Mouse (Mus musculus): ENCODE measurements around the gene Thrap3. TPM values are rescaled to one million over a fixed set of nuclear protein-coding genes. Genes with fewer than 3 reads are reported as not detected.
"Not testable (repeated sequence)": the region's sequence is repeated elsewhere in the genome, so short reads cannot be mapped to it uniquely, and the experiment has no call there.

The Thrap3 gene
- total RNA-seq, 4 experiments from 2014 or later, result 95.8 to 107 (median 105) TPM

GRCm38 (mm10) chr4:126168851-126169250, 33.7 kb downstream of the Thrap3 start:
- DNase-seq (ENCODE audit: low spot score in 2 of 2), result no peak

DNA sequence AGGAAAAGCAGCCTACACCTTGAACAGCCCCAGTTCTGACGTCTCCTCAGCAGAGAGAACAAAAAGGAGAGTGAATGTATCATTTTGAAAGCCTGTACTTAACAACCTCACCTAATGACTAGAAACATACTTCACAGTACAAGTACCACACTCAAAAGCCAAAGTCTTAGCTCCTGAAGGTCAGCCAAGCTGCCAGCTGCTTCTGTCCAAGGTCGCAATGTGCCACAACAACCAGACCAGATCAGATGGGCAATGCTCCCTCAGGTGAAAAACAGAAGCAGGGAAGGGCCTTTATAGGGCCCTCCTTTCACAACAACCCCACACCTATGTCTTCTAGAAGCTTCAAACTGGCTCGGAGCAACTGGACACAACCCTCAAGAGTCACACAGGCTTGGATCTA, 36.5 kb downstream of the Thrap3 start:
- no peak for DNase-seq (ENCODE audit: low spot score in 2 of 2)

DNA sequence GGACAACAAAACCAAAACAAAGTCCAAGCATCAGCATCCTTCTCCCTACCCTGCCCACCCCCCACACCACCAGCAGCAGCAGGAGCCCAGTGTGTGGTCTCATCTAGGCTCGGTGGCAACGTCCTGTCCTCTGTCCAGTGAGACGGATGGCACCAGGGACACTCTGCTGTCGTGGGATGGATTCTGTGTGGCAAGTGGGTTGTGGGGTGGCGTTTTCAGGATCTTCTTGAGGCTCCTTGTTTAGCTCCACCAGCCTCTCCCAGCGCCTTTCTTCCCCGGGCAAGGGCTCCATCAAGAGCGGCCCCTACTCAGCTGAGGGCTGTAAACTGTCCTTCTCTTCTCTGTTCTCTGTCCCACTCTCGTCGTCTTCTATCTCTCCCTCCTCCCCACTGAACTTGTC, 37.5 kb downstream of the Thrap3 start:
- not testable (repeated sequence) for DNase-seq (ENCODE audit: low spot score in 2 of 2)

GRCm38 (mm10) chr4:126163685-126164084, 38.9 kb downstream of the Thrap3 start:
- no peak for DNase-seq (ENCODE audit: low spot score in 2 of 2)

- no peak for DNase-seq (ENCODE audit: low spot score in 2 of 2)
Measured at GRCm38 (mm10) chr4:126163067-126163659, 39.4 kb downstream of the Thrap3 start, which contains the start of gene Sh3d21. Sh3d21 (minus strand) TSS chr4:126163491.

DNA sequence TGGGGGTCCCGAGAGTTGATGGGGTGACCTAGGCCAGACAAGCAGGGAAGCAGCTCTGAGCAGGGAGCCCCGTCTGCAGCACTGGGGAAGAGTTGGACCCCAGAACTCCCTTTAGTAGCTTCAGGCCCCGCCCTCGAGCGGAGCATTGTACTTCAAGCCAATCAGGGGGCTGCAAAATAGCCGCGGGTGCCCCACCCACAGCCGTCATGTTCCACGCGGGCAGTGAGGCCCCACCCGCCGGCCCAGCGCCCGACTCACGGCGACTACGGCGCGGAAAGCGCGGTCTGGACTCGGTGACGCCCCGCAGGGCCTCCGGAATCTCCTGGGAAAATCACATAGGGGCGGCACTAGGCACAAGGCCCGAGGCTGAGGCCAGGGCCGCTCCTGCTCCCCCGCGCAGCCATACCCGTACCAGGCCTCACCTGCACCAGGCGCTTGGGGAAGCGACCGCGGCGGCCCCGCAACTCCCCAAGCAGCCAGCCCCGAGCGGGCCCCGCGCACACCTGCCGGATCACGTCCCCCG, 40.0 kb downstream of the Thrap3 start:
- DNase-seq (ENCODE audit: low spot score in 2 of 2), result peak; percentile 87

- no peak for DNase-seq (ENCODE audit: low spot score in 2 of 2)
Measured at GRCm38 (mm10) chr4:126161986-126162385, 40.6 kb downstream of the Thrap3 start.

DNA sequence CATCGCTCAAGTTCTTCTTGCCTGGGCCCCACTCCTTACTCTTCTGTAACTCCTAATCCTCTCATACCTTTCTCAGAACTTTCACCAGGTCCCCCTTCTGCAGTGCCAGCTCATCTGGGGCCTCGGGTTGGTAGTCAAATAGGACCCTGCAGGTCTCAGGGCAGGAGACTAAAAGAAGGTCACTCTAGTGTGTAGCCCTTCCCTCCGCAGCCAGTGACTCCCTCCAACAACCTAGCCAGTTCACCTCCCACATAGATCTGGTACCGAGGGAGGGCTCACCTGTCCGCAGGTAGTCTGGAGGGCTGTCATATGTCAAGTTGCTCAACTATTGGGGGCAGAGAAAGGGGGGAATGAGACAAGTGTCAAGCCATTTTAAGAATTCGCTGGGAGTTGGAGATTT, 41.1 kb downstream of the Thrap3 start:
- no peak for DNase-seq (ENCODE audit: low spot score in 2 of 2)

DNA sequence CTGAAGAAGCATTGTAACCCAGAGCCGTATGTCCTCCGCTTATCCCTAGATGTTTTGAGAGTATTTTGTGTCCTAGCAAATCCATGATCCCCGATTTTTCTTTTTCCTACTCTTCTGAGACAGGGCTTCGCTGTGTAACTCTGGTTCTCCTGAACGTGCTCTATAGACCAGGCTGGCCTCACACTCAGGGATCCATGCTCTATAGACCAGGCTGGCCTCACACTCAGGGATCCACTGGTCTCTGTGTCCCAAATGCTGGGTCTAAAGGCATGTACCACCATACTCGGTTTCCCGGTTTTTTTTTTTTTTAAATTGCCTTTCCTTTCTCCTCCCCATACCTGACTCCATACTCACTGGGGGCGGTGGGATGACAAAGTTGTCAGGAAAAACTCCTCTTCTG, 41.6 kb downstream of the Thrap3 start:
- DNase-seq (ENCODE audit: low spot score in 2 of 2), result no peak

GRCm38 (mm10) chr4:126159455-126159854, 43.1 kb downstream of the Thrap3 start:
- DNase-seq (ENCODE audit: low spot score in 2 of 2), result no peak

DNA sequence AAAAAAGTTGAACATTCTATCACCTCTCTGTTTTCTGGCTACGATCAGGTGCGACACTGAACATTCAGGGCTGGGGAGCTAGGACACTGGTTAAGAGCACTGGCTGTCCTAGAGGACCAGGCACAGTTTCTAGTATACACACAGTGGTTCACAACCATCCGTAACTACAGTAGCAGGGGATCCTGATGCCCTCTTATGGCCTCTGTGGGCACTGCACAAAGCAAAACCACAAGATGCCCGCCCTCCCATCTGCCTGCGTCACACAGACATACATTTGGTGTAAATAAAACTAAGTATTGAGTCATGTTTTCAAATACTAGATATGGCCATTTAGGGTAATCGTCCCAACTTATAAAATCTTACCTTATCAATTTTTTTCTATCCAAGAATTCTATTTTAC, 45.0 kb downstream of the Thrap3 start:
- DNase-seq (ENCODE audit: low spot score in 2 of 2), result no peak

- DNase-seq (ENCODE audit: low spot score in 2 of 2), result no peak
Measured at GRCm38 (mm10) chr4:126156617-126157016, 45.9 kb downstream of the Thrap3 start.

- no peak for DNase-seq (ENCODE audit: low spot score in 2 of 2)
Measured at GRCm38 (mm10) chr4:126155869-126156268, 46.7 kb downstream of the Thrap3 start.

- DNase-seq (ENCODE audit: low spot score in 2 of 2), result no peak
Measured at GRCm38 (mm10) chr4:126155183-126155582, 47.4 kb downstream of the Thrap3 start.

DNA sequence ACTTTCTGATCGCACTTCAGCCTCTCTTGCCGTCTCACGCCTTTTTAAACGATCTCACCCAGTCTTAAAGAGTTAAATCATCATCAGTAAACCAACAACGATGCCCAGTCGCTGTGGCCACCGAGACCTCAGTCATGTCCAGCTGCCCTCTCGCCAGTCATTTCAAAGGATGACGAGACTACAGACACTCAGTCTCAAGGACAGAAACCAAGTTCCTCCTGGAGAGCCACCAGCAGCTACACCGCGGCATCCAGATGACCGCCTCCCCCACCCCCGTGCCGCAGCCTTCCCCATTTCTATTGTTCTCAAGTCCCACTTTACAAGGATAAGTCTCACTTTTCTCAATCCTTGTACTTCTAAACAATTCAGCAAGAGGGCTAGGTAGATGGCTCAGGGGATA, 49.7 kb downstream of the Thrap3 start:
- DNase-seq (ENCODE audit: low spot score in 2 of 2), result no peak

- no peak for DNase-seq (ENCODE audit: low spot score in 2 of 2)
Measured at GRCm38 (mm10) chr4:126151701-126152440, 50.7 kb downstream of the Thrap3 start.

DNA sequence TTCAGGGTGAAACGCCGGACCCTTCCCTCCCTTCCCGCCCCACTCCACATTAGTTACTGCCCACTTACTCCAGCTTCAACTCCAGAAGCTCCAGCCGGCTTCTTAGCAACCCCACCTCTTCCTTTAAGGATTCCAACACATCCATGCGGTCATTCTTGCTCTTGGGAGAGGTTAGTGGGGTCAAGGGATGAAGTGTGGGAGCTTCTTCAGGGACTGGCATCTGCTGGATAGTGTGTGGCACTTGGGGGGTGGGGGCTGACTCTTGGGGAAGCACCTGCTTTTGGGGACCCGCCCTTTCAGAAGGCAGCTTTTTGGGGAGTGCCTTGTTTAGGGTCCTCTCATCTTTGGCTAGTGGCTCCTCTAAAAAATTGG, 51.6 kb downstream of the Thrap3 start:
- DNase-seq (ENCODE audit: low spot score in 2 of 2), result no peak

- peak; percentile 71 to 76 for DNase-seq (ENCODE audit: low spot score in 2 of 2)
Measured at GRCm38 (mm10) chr4:126150297-126150948, 52.1 kb downstream of the Thrap3 start.

DNA sequence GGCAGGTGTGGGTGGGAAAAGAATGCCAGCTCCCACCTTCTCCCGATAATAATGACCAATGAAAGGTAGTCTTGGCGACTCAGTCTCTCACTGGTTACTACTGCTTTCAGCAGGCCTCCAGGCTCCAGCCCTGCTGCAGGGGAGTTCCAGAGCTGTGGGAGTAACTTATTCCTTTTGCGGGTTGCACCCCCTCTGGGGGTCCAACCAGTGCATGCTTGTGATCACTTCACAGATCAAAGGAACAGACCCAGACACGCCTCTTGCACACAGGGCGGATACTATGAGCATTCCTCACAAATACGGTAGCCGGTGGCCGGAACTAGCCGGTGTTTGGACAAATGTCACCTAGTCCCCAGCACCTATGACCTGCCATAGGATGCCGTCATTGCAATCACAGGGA, 52.8 kb downstream of the Thrap3 start:
- DNase-seq (ENCODE audit: low spot score in 2 of 2), result no peak

DNA sequence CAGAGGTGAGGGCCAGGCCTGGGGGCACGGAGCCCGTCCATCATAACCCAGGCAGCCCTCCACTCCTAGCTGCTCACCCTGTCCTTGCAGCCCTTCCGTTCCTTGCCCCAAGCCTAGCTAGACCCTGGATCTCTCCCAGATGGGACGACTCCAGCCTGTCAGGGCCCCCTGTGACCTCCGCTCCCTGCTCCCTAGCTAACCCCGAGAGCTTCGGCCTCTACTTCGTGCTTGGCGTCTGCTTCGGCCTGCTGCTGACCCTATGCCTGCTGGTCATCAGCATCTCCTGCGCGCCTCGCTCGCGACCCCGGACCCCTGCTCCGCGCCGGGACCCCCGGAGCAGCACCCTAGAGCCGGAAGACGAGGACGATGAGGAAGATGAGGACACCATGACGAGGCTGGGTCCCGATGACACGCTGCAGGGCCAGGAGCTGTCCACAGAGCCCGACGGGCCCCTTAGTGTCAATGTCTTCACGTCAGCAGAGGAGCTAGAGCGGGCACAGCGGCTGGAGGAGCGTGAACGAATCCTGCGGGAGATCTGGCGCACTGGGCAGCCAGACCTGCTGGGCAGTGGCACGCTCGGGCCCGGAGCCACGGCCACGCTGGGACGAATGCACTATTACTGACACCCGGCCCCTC, 53.4 kb downstream of the Thrap3 start:
- no peak for DNase-seq (ENCODE audit: low spot score in 2 of 2)

DNA sequence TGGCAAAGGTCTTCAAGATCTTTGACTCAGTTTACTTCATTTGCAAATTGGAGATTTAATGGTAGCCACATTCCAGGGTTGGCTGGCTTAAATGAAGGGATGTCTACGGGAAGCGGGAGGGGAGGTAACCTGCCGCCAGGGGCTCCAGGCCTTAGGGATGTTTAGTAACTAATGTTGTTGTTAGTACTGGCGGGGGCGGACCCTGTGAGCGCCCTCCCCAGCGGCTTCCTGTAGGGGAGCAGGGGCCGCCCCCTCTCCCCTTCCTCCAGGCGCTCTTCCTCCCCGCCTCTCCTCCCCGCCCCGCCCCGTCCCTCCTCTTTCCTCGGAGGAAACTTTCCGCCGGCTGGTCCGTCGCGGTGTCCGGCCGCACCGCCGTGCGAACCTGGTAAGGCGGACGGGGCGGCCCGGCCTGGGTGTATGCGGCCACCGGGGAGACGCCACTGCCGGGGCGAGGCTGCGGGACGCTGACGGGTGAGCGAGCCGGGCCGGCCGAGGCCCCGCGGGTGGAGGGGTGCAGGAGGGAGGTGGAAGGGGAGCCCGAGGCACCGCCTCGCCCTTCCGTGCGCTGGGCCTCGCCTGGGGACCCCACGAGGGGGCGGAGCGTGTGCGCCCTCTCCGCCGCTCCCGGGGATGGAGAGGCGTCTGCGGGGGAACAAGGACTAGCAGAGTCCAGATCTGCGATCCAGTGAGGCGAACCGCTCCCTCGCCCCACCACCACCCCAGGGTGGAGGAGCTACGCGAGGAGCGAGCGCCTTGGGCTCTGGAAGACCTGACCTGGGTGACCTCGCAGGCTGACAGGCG, 54.2 kb downstream of the Thrap3 start:
- DNase-seq (ENCODE audit: low spot score in 2 of 2), result peak; percentile 45 to 66
